Mouse (Mus musculus): ENCODE data around the gene Ube2r2.
A peak's percentile ranks its signal among the peaks of the same experiment; 100 is the strongest.

Ube2r2 gene

GRCm38 (mm10) chr4:41179825-41180725, 44.5 kb downstream of the Ube2r2 start:
- DNase-seq (ENCODE audit: low read depth, low spot score): peak; percentile 61

GRCm38 (mm10) chr4:41189809-41190208, 54.3 kb downstream of the Ube2r2 start:
- no peak for DNase-seq (ENCODE audit: low read depth, low spot score)

GRCm38 (mm10) chr4:41192544-41193512, 57.3 kb downstream of the Ube2r2 start:
- DNase-seq (ENCODE audit: low read depth, low spot score): no peak

GRCm38 (mm10) chr4:41195328-41195727, 59.8 kb downstream of the Ube2r2 start:
- DNase-seq (ENCODE audit: low read depth, low spot score): no peak

- no peak for DNase-seq (ENCODE audit: low read depth, low spot score)
Measured at GRCm38 (mm10) chr4:41196861-41197610, 61.5 kb downstream of the Ube2r2 start.

GRCm38 (mm10) chr4:41202135-41202534, 66.6 kb downstream of the Ube2r2 start:
- DNase-seq (ENCODE audit: low read depth, low spot score): no peak

- no peak for DNase-seq (ENCODE audit: low read depth, low spot score)
Measured at GRCm38 (mm10) chr4:41205751-41206150, 70.2 kb downstream of the Ube2r2 start.

GRCm38 (mm10) chr4:41208050-41208449, 72.5 kb downstream of the Ube2r2 start:
- no peak for DNase-seq (ENCODE audit: low read depth, low spot score)

GRCm38 (mm10) chr4:41225412-41225811, 89.9 kb downstream of the Ube2r2 start:
- no peak for DNase-seq (ENCODE audit: low read depth, low spot score)

GRCm38 (mm10) chr4:41226351-41226750, 90.8 kb downstream of the Ube2r2 start:
- peak; percentile 72 for DNase-seq (ENCODE audit: low read depth, low spot score)

GRCm38 (mm10) chr4:41235621-41236020, 100.1 kb downstream of the Ube2r2 start:
- peak; percentile 64 for DNase-seq (ENCODE audit: low read depth, low spot score)

GRCm38 (mm10) chr4:41240916-41241315, 105.4 kb downstream of the Ube2r2 start:
- no peak for DNase-seq (ENCODE audit: low read depth, low spot score)
